30 mouse cellular contexts compared by ENCODE assay signal in genomic region chr12:104855548-104855947, GRCm38 (mm10). TPM values are rescaled to one million over a fixed set of nuclear protein-coding genes. Genes with fewer than 3 reads are reported as not detected.
A peak's percentile ranks its signal among the peaks of the same experiment; 100 is the strongest.
DNase-seq lines count a peak whose midpoint lies in the region; ATAC-seq and TF ChIP-seq lines count a peak whose summit lies in the region.
"Had no signal": no experiment of that assay in that cellular context is flagged by ENCODE, and none has a peak within 500 bp of the region (broad histone marks: within the 10 kb centered on the region; RNA-seq: fewer than 3 reads in every experiment).

No protein-coding gene starts in this region.

- ATAC-seq in liver, embryonic 12.5 days, result no peak
- ATAC-seq in intestine, embryonic 15.5 days, result peak; percentile 39; the same call in 1 of the 2 replicates
- ATAC-seq in forebrain, embryonic 11.5 days (replicated peaks; ENCODE audit: low FRiP score), result no peak
- ATAC-seq: forebrain, embryonic 14.5 days; hindbrain, postnatal 0 days; Patski had no signal

- no peak overlapping the region for H3K4me3 ChIP-seq in kidney, adult 2 months (ENCODE audit: insufficient read depth, low read depth, low read length)
- H3K4me3 ChIP-seq in liver, adult 2 months (ENCODE audit: insufficient read depth, low read depth, low read length), result no peak overlapping the region
- no peak overlapping the region for H3K4me3 ChIP-seq in liver, embryonic 12.5 days
- no peak overlapping the region for H3K4me3 ChIP-seq in intestine, embryonic 15.5 days (replicated peaks)
- no peak overlapping the region for H3K4me3 ChIP-seq in left cerebral cortex, adult 2 months
- H3K4me3 ChIP-seq in forebrain, embryonic 11.5 days (ENCODE audit: low read depth, low read length), result no peak overlapping the region
- H3K4me3 ChIP-seq: heart, embryonic 10.5 days; heart, embryonic 15.5 days; hindbrain, embryonic 12.5 days; limb, embryonic 12.5 days; lung, embryonic 15.5 days; midbrain, embryonic 12.5 days; myocyte; neural tube, embryonic 12.5 days had no signal

- 31% methylated on average over 7 of the region's 7 CpGs for WGBS in kidney, adult 2 months
- 28% methylated on average over 7 of the region's 7 CpGs for WGBS in liver, adult 2 months
- 54% methylated on average over 7 of the region's 7 CpGs for WGBS in liver, embryonic 12.5 days (ENCODE audit: insufficient replicate concordance)
- 35% methylated on average over 7 of the region's 7 CpGs for WGBS in intestine, embryonic 15.5 days
- 84% methylated on average over 7 of the region's 7 CpGs for WGBS in forebrain, embryonic 11.5 days

- no peak overlapping the region for H3K27ac ChIP-seq in kidney, adult 2 months (ENCODE audit: insufficient read depth, low read depth, low read length)
- peak overlapping the region; percentile 84 for H3K27ac ChIP-seq in liver, adult 2 months (replicated peaks; ENCODE audit: insufficient read depth, low read depth, low read length)
- no peak overlapping the region for H3K27ac ChIP-seq in liver, embryonic 12.5 days
- H3K27ac ChIP-seq in intestine, embryonic 15.5 days, result no peak overlapping the region
- H3K27ac ChIP-seq in left cerebral cortex, adult 2 months, result no peak overlapping the region
- H3K27ac ChIP-seq in forebrain, embryonic 11.5 days (ENCODE audit: low read depth, low read length), result no peak overlapping the region
- H3K27ac ChIP-seq: heart, embryonic 10.5 days; heart, embryonic 15.5 days; hindbrain, embryonic 12.5 days; hindbrain, postnatal 0 days; limb, embryonic 12.5 days; liver, embryonic 14.5 days; lung, embryonic 15.5 days; midbrain, embryonic 12.5 days; neural tube, embryonic 12.5 days had no signal

- no peaks in the 10 kb centered on the region for H3K36me3 ChIP-seq in kidney, adult 2 months (ENCODE audit: control insufficient read depth, insufficient read depth, low read length)
- H3K36me3 ChIP-seq in liver, adult 2 months (ENCODE audit: control insufficient read depth, insufficient read depth, low read length), result no peaks in the 10 kb centered on the region
- no peaks in the 10 kb centered on the region for H3K36me3 ChIP-seq in liver, embryonic 12.5 days
- no peaks in the 10 kb centered on the region for H3K36me3 ChIP-seq in intestine, embryonic 15.5 days
- H3K36me3 ChIP-seq in forebrain, embryonic 11.5 days (ENCODE audit: control insufficient read depth, insufficient read depth, low read length), result no peaks in the 10 kb centered on the region
- H3K36me3 ChIP-seq: heart, embryonic 10.5 days; heart, embryonic 15.5 days; hindbrain, embryonic 12.5 days; lung, embryonic 15.5 days; midbrain, embryonic 12.5 days; neural tube, embryonic 12.5 days had no signal

- H3K79me2 ChIP-seq in liver, adult 2 months (ENCODE audit: control insufficient read depth, insufficient read depth, low read length), result peaks cover 54% of the 10 kb centered on the region

- H3K9me3 ChIP-seq in liver, embryonic 12.5 days (replicated peaks), result no peaks in the 10 kb centered on the region
- no peaks in the 10 kb centered on the region for H3K9me3 ChIP-seq in intestine, embryonic 15.5 days
- no peaks in the 10 kb centered on the region for H3K9me3 ChIP-seq in forebrain, embryonic 11.5 days (ENCODE audit: control insufficient read depth, low read length)
- H3K9me3 ChIP-seq: heart, embryonic 10.5 days; heart, embryonic 15.5 days; hindbrain, embryonic 12.5 days; limb, embryonic 12.5 days; lung, embryonic 15.5 days; midbrain, embryonic 12.5 days; neural tube, embryonic 12.5 days had no signal

- no peak overlapping the region for H3K9ac ChIP-seq in liver, adult 2 months (ENCODE audit: low read depth, low read length)
- H3K9ac ChIP-seq in liver, embryonic 12.5 days, result no peak overlapping the region
- H3K9ac ChIP-seq in intestine, embryonic 15.5 days, result no peak overlapping the region
- no peak overlapping the region for H3K9ac ChIP-seq in forebrain, embryonic 11.5 days (ENCODE audit: low read length)
- H3K9ac ChIP-seq: heart, embryonic 15.5 days; hindbrain, embryonic 12.5 days; limb, embryonic 12.5 days; liver, embryonic 14.5 days; lung, embryonic 15.5 days; midbrain, embryonic 12.5 days; neural tube, embryonic 12.5 days had no signal

- intact Hi-C loops in left cerebral cortex, adult 2 months (cut with DNase I), result no loop called here

- no peak for TF ChIP-seq POLR2A in kidney, adult 2 months (IDR thresholded peaks at IDR 0.05; ENCODE audit: low read depth, low read length)
- no peak for TF ChIP-seq POLR2A in liver, adult 2 months (IDR thresholded peaks at IDR 0.05; ENCODE audit: extremely low read depth, insufficient read depth, low read length)

- H3K4me2 ChIP-seq in liver, embryonic 12.5 days, result no peak overlapping the region
- no peak overlapping the region for H3K4me2 ChIP-seq in intestine, embryonic 15.5 days (replicated peaks)
- H3K4me2 ChIP-seq in forebrain, embryonic 11.5 days (ENCODE audit: low read depth, low read length, severe bottlenecking), result no peak overlapping the region
- H3K4me2 ChIP-seq: heart, embryonic 15.5 days; hindbrain, embryonic 12.5 days; limb, embryonic 12.5 days; lung, embryonic 15.5 days; midbrain, embryonic 12.5 days; neural tube, embryonic 12.5 days had no signal

- peaks cover 42% of the 10 kb centered on the region for H3K4me1 ChIP-seq in kidney, adult 2 months (ENCODE audit: control insufficient read depth, insufficient read depth, low read length)
- H3K4me1 ChIP-seq in liver, adult 2 months (ENCODE audit: control insufficient read depth, insufficient read depth, low read length), result peaks cover 75% of the 10 kb centered on the region
- peaks cover 7% of the 10 kb centered on the region; the same call in 1 of the 2 replicates for H3K4me1 ChIP-seq in liver, embryonic 12.5 days
- peaks cover 13% of the 10 kb centered on the region for H3K4me1 ChIP-seq in intestine, embryonic 15.5 days (replicated peaks)
- no peaks in the 10 kb centered on the region; the same call in 1 of the 2 replicates for H3K4me1 ChIP-seq in forebrain, embryonic 11.5 days (replicated peaks; ENCODE audit: control insufficient read depth, insufficient read depth, low read length)
- H3K4me1 ChIP-seq: heart, embryonic 15.5 days had no signal

- peak; percentile 51 for DNase-seq in kidney, adult 2 months
- DNase-seq in kidney, adult 8-10 months, result no peak
- DNase-seq in liver, adult 2 months (ENCODE audit: extremely low read depth, low read depth, low spot score), result peak; percentile 66
- DNase-seq in kidney, postnatal 14 days, result peak; percentile 34
- no peak for DNase-seq in left cerebral cortex, adult 2 months (ENCODE audit: extremely low spot score in 1 of 2, low spot score in 2 of 2)
- DNase-seq in forebrain, embryonic 11.5 days (ENCODE audit: low spot score), result no peak
- DNase-seq: adrenal gland, postnatal 14 days; cerebellum, adult 11 months; cerebellum, adult 9-10 months; gastrocnemius, postnatal 25 days; heart, adult 11 months; heart, postnatal 36 days; right cerebral cortex, adult 18-20 months; spleen, adult 18-20 months; thymus, postnatal 25 days had no signal

- no peak for TF ChIP-seq CTCF in kidney, adult 2 months (conservative IDR thresholded peaks at IDR 0.05; ENCODE audit: insufficient read depth, insufficient read length, low read depth, low read length)
- no peak for TF ChIP-seq CTCF in liver, adult 2 months (IDR thresholded peaks at IDR 0.05; ENCODE audit: low read depth, low read length)
- no peak for TF ChIP-seq CTCF in left cerebral cortex, adult 2 months (IDR thresholded peaks at IDR 0.05)

- H3K27me3 ChIP-seq in kidney, adult 2 months (replicated peaks; ENCODE audit: control insufficient read depth, insufficient read depth, low read length), result no peaks in the 10 kb centered on the region
- H3K27me3 ChIP-seq in liver, adult 2 months (ENCODE audit: control insufficient read depth, insufficient read depth, low read length), result no peaks in the 10 kb centered on the region
- H3K27me3 ChIP-seq in liver, embryonic 12.5 days (replicated peaks), result no peaks in the 10 kb centered on the region
- H3K27me3 ChIP-seq in intestine, embryonic 15.5 days (replicated peaks), result no peaks in the 10 kb centered on the region
- H3K27me3 ChIP-seq in forebrain, embryonic 11.5 days (ENCODE audit: control insufficient read depth, insufficient read depth, low read length), result no peaks in the 10 kb centered on the region
- H3K27me3 ChIP-seq: heart, embryonic 15.5 days; hindbrain, embryonic 12.5 days; limb, embryonic 12.5 days; lung, embryonic 15.5 days; midbrain, embryonic 12.5 days; neural tube, embryonic 12.5 days; Patski had no signal

RNA-seq across cellular contexts. Expression of gene Clmn, which starts 9.3 kb away (rescaled TPM):
- 20.5 and 21.3 TPM in 2 replicates for polyA plus RNA-seq in kidney, adult 2 months (2012; rRNA removed)
- 20.4 and 22.4 TPM in 2 replicates for total RNA-seq in liver, adult 2 months (2014; rRNA removed)
- polyA plus RNA-seq in liver, adult 2 months (2012; rRNA removed), result 12.1 and 13.7 TPM in 2 replicates
- 0.37 and 0.38 TPM in 2 replicates for polyA plus RNA-seq in liver, embryonic 12.5 days (2016; fragmentation: Nextera tagmentation; extraction: Ambion mirVana)
- 4.1 and 4.3 TPM in 2 replicates for polyA plus RNA-seq in intestine, embryonic 15.5 days (2015; fragmentation: Nextera tagmentation; extraction: Ambion mirVana)
- 10 to 100 TPM; 43.1 to 51.7 TPM for total RNA-seq in left cerebral cortex, adult 2 months (2021)
- polyA plus RNA-seq in forebrain, embryonic 11.5 days (2014; fragmentation: Nextera tagmentation; extraction: Ambion mirVana), result 2.8 and 3.2 TPM in 2 replicates
- total RNA-seq: MEL had no signal

Comparison
In these comparisons a context has a peak if more than half of its experiments do, and no peak if none do; other contexts are left out.
1. DNase-seq: peak in kidney, adult 2 months (single experiment), liver, adult 2 months (single experiment) and kidney, postnatal 14 days (single experiment); none in kidney, adult 8-10 months (0 of 2), left cerebral cortex, adult 2 months (0 of 2) and forebrain, embryonic 11.5 days (single experiment).